Mouse (Mus musculus) liver, embryonic 16.5 days (tissue): ENCODE results near the gene Pdlim5. TPM values are rescaled to one million over a fixed set of nuclear protein-coding genes. Genes with fewer than 3 reads are reported as not detected.

Source experiments
- ATAC-seq: fragments of 200-750 bp; cut with Nextera tagmentation; 2 replicates; pipeline ENCODE4 v1.8.0; 2017; ENCODE audit warnings: low read depth, mild to moderate bottlenecking, moderate number of reproducible peaks, moderate library complexity
- H3K27ac ChIP-seq: fragments of 300-500 bp; sonication (generic); 2 replicates; pipeline ENCODE4 v1.5.1; 2014; ENCODE audit warnings: mild to moderate bottlenecking, low read length
- H3K27me3 ChIP-seq: fragments of 300-500 bp; sonication (generic); 2 replicates; pipeline ENCODE4 v1.6.1; 2014; ENCODE audit warnings: low read depth, low read length, mixed read lengths; ENCODE audit not compliant: control insufficient read depth, insufficient read depth
- H3K36me3 ChIP-seq: fragments of 300-500 bp; sonication (generic); 2 replicates; pipeline ENCODE4 v1.6.1; 2014; ENCODE audit warnings: mild to moderate bottlenecking; ENCODE audit not compliant: control insufficient read depth, insufficient read depth
- H3K4me1 ChIP-seq: fragments of 300-500 bp; sonication (generic); 2 replicates; pipeline ENCODE4 v1.6.1; 2014; ENCODE audit warnings: low read depth, low read length, mixed read lengths; ENCODE audit not compliant: control insufficient read depth
- H3K4me2 ChIP-seq: fragments of 300-500 bp; sonication (generic); 2 replicates; pipeline ENCODE4 v1.6.1; 2014; ENCODE audit warnings: low read depth, low read length, mixed read lengths
- H3K4me3 ChIP-seq: fragments of 300-500 bp; sonication (generic); 2 replicates; pipeline ENCODE4 v1.5.1; 2014; ENCODE audit warnings: low read depth, mild to moderate bottlenecking, low read length
- H3K9ac ChIP-seq: fragments of 300-500 bp; sonication (generic); 2 replicates; pipeline ENCODE4 v1.6.1; 2014; ENCODE audit warnings: low read depth, low read length
- H3K9me3 ChIP-seq: fragments of 300-500 bp; sonication (generic); replicated peaks from 2 replicates; pipeline ENCODE4 v1.6.1; 2016; ENCODE audit warnings: low read length; ENCODE audit not compliant: control insufficient read depth
- WGBS: fragments of 180-500 bp; shearing (Covaris S2); extraction: QIAGEN DNeasy Blood & Tissue Kit; methylation state at CpG from one replicate; pipeline ENCODE4 v1.1.7; 2014; ENCODE audit not compliant: insufficient replicate concordance; 5-methylcytosine and 5-hydroxymethylcytosine counted together
- polyA plus RNA-seq: library from polyadenylated mRNA; unstranded; fragments of >200 nt; fragmentation: Nextera tagmentation; extraction: Ambion mirVana; gene quantifications from 2 replicates; pipeline ENCODE4 v1.2.1, GENCODE M21; 2015

The Pdlim5 gene
- polyA plus RNA-seq, 1 experiment from 2014 or later = 14.7 TPM

GRCm38 (mm10) chr3:142316138-142316740 is 79.3 kb downstream of the Pdlim5 start:
- H3K36me3 ChIP-seq = no peaks in the 10 kb centered on the region
- no peaks in the 10 kb centered on the region for H3K27me3 ChIP-seq
- H3K9me3 ChIP-seq = no peaks in the 10 kb centered on the region
- no peak overlapping the region for H3K9ac ChIP-seq
- H3K4me3 ChIP-seq = no peak overlapping the region
- WGBS = 59% methylated on average over 2 of the region's 2 CpGs
- no peak for ATAC-seq
- H3K4me1 ChIP-seq = no peaks in the 10 kb centered on the region; the same call in 1 of the 2 replicates
- no peak overlapping the region for H3K27ac ChIP-seq
- H3K4me2 ChIP-seq = no peak overlapping the region

GRCm38 (mm10) chr3:142311075-142311474 is 84.4 kb downstream of the Pdlim5 start:
- Histone ChIP-seq H3K4me3 (no peak overlapping the region), H3K27me3 (no peaks in the 10 kb centered on the region), H3K4me2 (no peak overlapping the region), H3K9ac (no peak overlapping the region), H3K36me3 (no peaks in the 10 kb centered on the region), H3K9me3 (no peaks in the 10 kb centered on the region), H3K27ac (no peak overlapping the region), H3K4me1 (no peaks in the 10 kb centered on the region)
- no peak for ATAC-seq
- 63% methylated on average over 2 of the region's 2 CpGs for WGBS

GRCm38 (mm10) chr3:142310446-142310845 is 85.0 kb downstream of the Pdlim5 start:
- no peak overlapping the region for H3K27ac ChIP-seq
- ATAC-seq = no peak
- H3K9ac ChIP-seq = no peak overlapping the region
- no peaks in the 10 kb centered on the region for H3K27me3 ChIP-seq
- no peak overlapping the region for H3K4me2 ChIP-seq
- H3K4me3 ChIP-seq = no peak overlapping the region
- no peaks in the 10 kb centered on the region for H3K36me3 ChIP-seq
- H3K9me3 ChIP-seq = no peaks in the 10 kb centered on the region
- WGBS = 57% methylated on average over 2 of the region's 2 CpGs
- H3K4me1 ChIP-seq = no peaks in the 10 kb centered on the region

GRCm38 (mm10) chr3:142295287-142295676 is 100.2 kb downstream of the Pdlim5 start:
- no peaks in the 10 kb centered on the region for H3K4me1 ChIP-seq
- no peaks in the 10 kb centered on the region for H3K9me3 ChIP-seq
- H3K9ac ChIP-seq = no peak overlapping the region
- 72% methylated on average over 7 of the region's 7 CpGs for WGBS
- H3K36me3 ChIP-seq = no peaks in the 10 kb centered on the region
- H3K4me2 ChIP-seq = no peak overlapping the region
- H3K27ac ChIP-seq = no peak overlapping the region
- H3K4me3 ChIP-seq = no peak overlapping the region
- no peaks in the 10 kb centered on the region for H3K27me3 ChIP-seq
- 0 out of 2 replicates have a peak, but pooled peaks have one; percentile 19 for ATAC-seq

- no peak overlapping the region for H3K27ac ChIP-seq
- H3K4me3 ChIP-seq = no peak overlapping the region
- no peaks in the 10 kb centered on the region for H3K9me3 ChIP-seq
- H3K4me2 ChIP-seq = no peak overlapping the region
- no peaks in the 10 kb centered on the region for H3K36me3 ChIP-seq
- 18% methylated on average over 7 of the region's 7 CpGs for WGBS
- H3K27me3 ChIP-seq = no peaks in the 10 kb centered on the region
- H3K9ac ChIP-seq = no peak overlapping the region
- no peaks in the 10 kb centered on the region for H3K4me1 ChIP-seq
- peak; percentile 76 for ATAC-seq
Measured at GRCm38 (mm10) chr3:142294616-142295286, 100.7 kb downstream of the Pdlim5 start.

- WGBS = 63% methylated on average over 7 of the region's 7 CpGs
- no peak for ATAC-seq
Measured at GRCm38 (mm10) chr3:142293561-142293960, 101.9 kb downstream of the Pdlim5 start.

GRCm38 (mm10) chr3:142282706-142283105 is 112.8 kb downstream of the Pdlim5 start:
- whole genome bisulfite sequencing = 33% methylated on average over 9 of the region's 9 CpGs
- Histone ChIP-seq H3K27me3 (no peaks in the 10 kb centered on the region), H3K4me1 (peaks cover 14% of the 10 kb centered on the region), H3K27ac (no peak overlapping the region), H3K9me3 (no peaks in the 10 kb centered on the region), H3K4me2 (peak overlapping the region; percentile 37), H3K9ac (no peak overlapping the region), H3K4me3 (peak overlapping the region; percentile 39), H3K36me3 (no peaks in the 10 kb centered on the region)
- peak; percentile 45; the same call in 1 of the 2 replicates for ATAC-seq

More at GRCm38 (mm10) chr3:142293561-142293960, 101.9 kb downstream of the Pdlim5 start:
- H3K27ac ChIP-seq = no peak overlapping the region
- H3K27me3 ChIP-seq = no peaks in the 10 kb centered on the region
- no peak overlapping the region for H3K4me3 ChIP-seq
- no peaks in the 10 kb centered on the region for H3K36me3 ChIP-seq
- no peak overlapping the region for H3K4me2 ChIP-seq
- H3K4me1 ChIP-seq = no peaks in the 10 kb centered on the region
- no peak overlapping the region for H3K9ac ChIP-seq
- H3K9me3 ChIP-seq = no peaks in the 10 kb centered on the region

GRCm38 (mm10) chr3:142281656-142282055 is 113.8 kb downstream of the Pdlim5 start:
- Histone ChIP-seq H3K36me3 (no peaks in the 10 kb centered on the region), H3K27ac (no peak overlapping the region), H3K4me1 (peaks cover 14% of the 10 kb centered on the region), H3K9me3 (no peaks in the 10 kb centered on the region), H3K4me2 (no peak overlapping the region), H3K9ac (no peak overlapping the region), H3K27me3 (no peaks in the 10 kb centered on the region), H3K4me3 (no peak overlapping the region)
- no peak for ATAC-seq
- WGBS = 72% methylated on average over 7 of the region's 7 CpGs

- no peaks in the 10 kb centered on the region for H3K36me3 ChIP-seq
- peaks cover 14% of the 10 kb centered on the region for H3K4me1 ChIP-seq
- no peaks in the 10 kb centered on the region for H3K27me3 ChIP-seq
- H3K9ac ChIP-seq = no peak overlapping the region
- peak; percentile 94 for ATAC-seq
- H3K27ac ChIP-seq = no peak overlapping the region
- no peak overlapping the region for H3K4me3 ChIP-seq
- H3K4me2 ChIP-seq = 0 out of 2 replicates have a peak overlapping the region, but pooled peaks have one; percentile 24
- no peaks in the 10 kb centered on the region for H3K9me3 ChIP-seq
- 14% methylated on average over 1 of the region's 1 CpGs for WGBS
Measured at GRCm38 (mm10) chr3:142281093-142281445, 114.4 kb downstream of the Pdlim5 start.
